8 mouse cellular contexts compared by ENCODE assay signal in the genomic region with DNA sequence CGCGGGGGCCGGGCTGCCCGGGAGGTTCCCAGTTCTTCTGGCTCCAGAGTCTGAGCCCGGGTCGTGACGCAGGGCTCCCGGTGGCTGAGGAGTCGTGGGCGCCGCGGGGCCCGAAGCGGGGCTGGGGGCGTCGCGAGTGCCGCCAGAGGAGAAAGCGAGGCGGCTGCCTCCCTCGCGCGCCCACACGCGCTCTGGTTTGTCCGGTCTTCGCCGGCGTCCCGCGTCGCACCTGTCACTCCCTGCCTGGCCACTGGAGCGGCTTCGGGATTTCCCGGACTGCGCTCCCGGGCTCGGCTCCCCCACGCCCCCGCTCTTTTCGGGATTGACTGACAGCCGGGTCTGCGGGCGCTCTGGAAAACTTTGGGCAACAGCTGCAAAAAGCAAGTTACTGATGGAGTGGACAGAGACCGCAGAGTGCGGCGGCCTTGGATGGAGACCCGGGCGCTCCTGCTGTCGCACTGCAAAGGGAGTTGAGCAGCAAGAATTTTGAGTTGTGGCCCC. TPM values are rescaled to one million over a fixed set of nuclear protein-coding genes. Genes with fewer than 3 reads are reported as not detected.
DNase-seq lines count a peak whose midpoint lies in the region; ATAC-seq and TF ChIP-seq lines count a peak whose summit lies in the region.

No protein-coding gene starts in this region.

- H3K4me1 ChIP-seq in ES-Bruce4 (ENCODE audit: control insufficient read depth, insufficient read depth, low read length): peaks cover 10% of the 10 kb centered on the region
- peaks cover 36% of the 10 kb centered on the region for H3K4me1 ChIP-seq in bone marrow macrophage, adult 2 months (ENCODE audit: control insufficient read depth, insufficient read depth, low read length)
- H3K4me1 ChIP-seq in lung, embryonic 16.5 days (replicated peaks; ENCODE audit: control insufficient read depth, insufficient read depth, low read length): peaks cover 23% of the 10 kb centered on the region

- no peaks in the 10 kb centered on the region for H3K9me3 ChIP-seq in ES-Bruce4 (replicated peaks; ENCODE audit: control insufficient read depth, insufficient read depth, low read length, poor library complexity, severe bottlenecking)
- H3K9me3 ChIP-seq in lung, embryonic 16.5 days (ENCODE audit: control insufficient read depth, low read length): no peaks in the 10 kb centered on the region

- 0% methylated on average over 24 of the region's 50 CpGs for WGBS in lung, embryonic 16.5 days

- 0 out of 2 replicates have a peak, but pooled peaks cover 5% of the 10 kb centered on the region for H3K36me3 ChIP-seq in ES-Bruce4 (ENCODE audit: control insufficient read depth, insufficient read depth, low read length, poor library complexity, severe bottlenecking)
- H3K36me3 ChIP-seq in lung, embryonic 16.5 days (ENCODE audit: control insufficient read depth, insufficient read depth, low read length): no peaks in the 10 kb centered on the region

- ATAC-seq in erythroid progenitor cell, adult 5-6 weeks (replicated peaks; ENCODE audit: low FRiP score, poor library complexity, severe bottlenecking): 0 out of 2 replicates have a peak, but pooled peaks have one; percentile 22
- peak; percentile 15 for ATAC-seq in lung, embryonic 16.5 days (ENCODE audit: low read depth)
- ATAC-seq in megakaryocyte-erythroid progenitor cell, adult 5-6 weeks (replicated peaks; ENCODE audit: low FRiP score, low TSS enrichment, poor library complexity, severe bottlenecking): no peak

- peak overlapping the region; percentile 100 for H3K9ac ChIP-seq in ES-Bruce4 (ENCODE audit: low read depth, poor library complexity, severe bottlenecking)
- peak overlapping the region; percentile 77 for H3K9ac ChIP-seq in lung, embryonic 16.5 days (ENCODE audit: low read length)

- no peaks in the 10 kb centered on the region for H3K27me3 ChIP-seq in ES-Bruce4 (ENCODE audit: control insufficient read depth, insufficient read depth, low read length, poor library complexity, severe bottlenecking)
- no peaks in the 10 kb centered on the region for H3K27me3 ChIP-seq in lung, embryonic 16.5 days (ENCODE audit: control insufficient read depth, insufficient read depth, low read depth, low read length)

- intact Hi-C loops in heart, postnatal 14 days (cut with DNase I): no loop called here

- TF ChIP-seq POLR2A in ES-Bruce4 (IDR thresholded peaks at IDR 0.05; ENCODE audit: insufficient read depth, low read length): no peak
- TF ChIP-seq POLR2A in bone marrow macrophage, adult 2 months (IDR thresholded peaks at IDR 0.05; ENCODE audit: borderline replicate concordance, low read depth, low read length): no peak

- peak overlapping the region; percentile 83 for H3K4me2 ChIP-seq in lung, embryonic 16.5 days (ENCODE audit: low read depth, low read length)

- H3K4me3 ChIP-seq in ES-Bruce4 (ENCODE audit: low read depth, low read length): peak overlapping the region; percentile 94
- H3K4me3 ChIP-seq in bone marrow macrophage, adult 2 months (ENCODE audit: insufficient read depth, low read length): peak overlapping the region; percentile 95
- H3K4me3 ChIP-seq in layer of hippocampus, adult 2 months: peak overlapping the region; percentile 87
- peak overlapping the region; percentile 68 for H3K4me3 ChIP-seq in lung, embryonic 16.5 days (ENCODE audit: low read length)

- H3K27ac ChIP-seq in ES-Bruce4 (ENCODE audit: insufficient read depth, low read length): no peak overlapping the region
- H3K27ac ChIP-seq in bone marrow macrophage, adult 2 months (ENCODE audit: insufficient read depth, low read depth, low read length): peak overlapping the region; percentile 87
- H3K27ac ChIP-seq in layer of hippocampus, adult 2 months: peak overlapping the region; percentile 98
- peak overlapping the region; percentile 83 for H3K27ac ChIP-seq in lung, embryonic 16.5 days (ENCODE audit: low read length)

- no peak for TF ChIP-seq EP300 in ES-Bruce4 (IDR thresholded peaks at IDR 0.05; ENCODE audit: insufficient read depth, low read depth, low read length)

- DNase-seq in heart, postnatal 14 days: peak; percentile 61 to 62
- peak in 1 of 2 experiments; percentile 53 for DNase-seq in layer of hippocampus, adult 2 months (ENCODE audit: low spot score in 2 of 2)
- DNase-seq in right cerebral cortex, adult 18-20 months: peak; percentile 67

- TF ChIP-seq CTCF in ES-Bruce4 (IDR thresholded peaks at IDR 0.05; ENCODE audit: low read depth, low read length): no peak
- TF ChIP-seq CTCF in bone marrow macrophage, adult 2 months (IDR thresholded peaks at IDR 0.05; ENCODE audit: low read depth, low read length): no peak
- peak; percentile 56 for TF ChIP-seq CTCF in layer of hippocampus, adult 2 months (conservative IDR thresholded peaks at IDR 0.05)

RNA-seq across cellular contexts. Expression of a gene that starts 0.7 kb away (rescaled TPM):
- 205 and 210 TPM in 2 replicates for polyA plus RNA-seq in ES-Bruce4 (2011; ENCODE audit: insufficient read depth, insufficient read length, low read depth, missing spikeins)
- 53.3 and 63.9 TPM in 2 replicates for polyA plus RNA-seq in bone marrow macrophage, adult 2 months (2012; ENCODE audit: insufficient read depth, insufficient read length, missing spikeins)
- total RNA-seq in erythroid progenitor cell, adult 5-6 weeks (2015; ENCODE audit: low replicate concordance): 40.7 and 42.9 TPM in 2 replicates
- 36.2 and 43.0 TPM in 2 replicates for total RNA-seq in erythroid progenitor cell, adult 5-6 weeks (2017; ENCODE audit: low replicate concordance)
- 10 to 100 TPM; 18.7 to 22.6 TPM for total RNA-seq in heart, postnatal 14 days (2021)
- total RNA-seq in layer of hippocampus, adult 2 months (2021): 100 to 1,000 TPM; 162 to 165 TPM
- 105 and 108 TPM in 2 replicates for polyA plus RNA-seq in lung, embryonic 16.5 days (2015; fragmentation: Nextera tagmentation; extraction: Ambion mirVana)
- total RNA-seq in megakaryocyte-erythroid progenitor cell, adult 5-6 weeks (2014; fragmentation: Nextera tagmentation): 41.0 and 43.3 TPM in 2 replicates
- 24.7 and 26.0 TPM in 2 replicates for total RNA-seq in megakaryocyte-erythroid progenitor cell, adult 5-6 weeks (2017)

RNA-seq across cellular contexts. Expression of a gene that starts 19.9 kb away (rescaled TPM):
- 13.7 and 15.0 TPM in 2 replicates for polyA plus RNA-seq in ES-Bruce4 (2011; ENCODE audit: insufficient read depth, insufficient read length, low read depth, missing spikeins)
- polyA plus RNA-seq in bone marrow macrophage, adult 2 months (2012; ENCODE audit: insufficient read depth, insufficient read length, missing spikeins): 13.6 and 14.7 TPM in 2 replicates
- 2.9 and 12.6 TPM in 2 replicates for total RNA-seq in erythroid progenitor cell, adult 5-6 weeks (2015; ENCODE audit: low replicate concordance)
- total RNA-seq in erythroid progenitor cell, adult 5-6 weeks (2017; ENCODE audit: low replicate concordance): 5.5 and 5.8 TPM in 2 replicates
- total RNA-seq in heart, postnatal 14 days (2021): 1 to 10 TPM; 4.8 to 5.8 TPM
- 10 to 100 TPM; 10.2 to 15.4 TPM for total RNA-seq in layer of hippocampus, adult 2 months (2021)
- 16.9 and 17.1 TPM in 2 replicates for polyA plus RNA-seq in lung, embryonic 16.5 days (2015; fragmentation: Nextera tagmentation; extraction: Ambion mirVana)
- 14.3 and 17.4 TPM in 2 replicates for total RNA-seq in megakaryocyte-erythroid progenitor cell, adult 5-6 weeks (2014; fragmentation: Nextera tagmentation)
- 11.8 and 17.4 TPM in 2 replicates for total RNA-seq in megakaryocyte-erythroid progenitor cell, adult 5-6 weeks (2017)
